Mouse (Mus musculus) megakaryocyte, embryonic 14.5 days (primary cell): ENCODE data around the gene Ptpn3. TPM values are rescaled to one million over a fixed set of nuclear protein-coding genes. Genes with fewer than 3 reads are reported as not detected.

Source experiments
- H3K27me3 ChIP-seq: replicated peaks from 2 replicates; pipeline ENCODE3; 2012; ENCODE audit warnings: inconsistent platforms
- H3K36me3 ChIP-seq: replicated peaks from 2 replicates; pipeline ENCODE3; 2012; ENCODE audit warnings: low read length, inconsistent platforms, mixed read lengths
- H3K4me1 ChIP-seq: 2 replicates; pipeline ENCODE4 v1.6.1; 2012; ENCODE audit warnings: inconsistent platforms
- H3K4me3 ChIP-seq: replicated peaks from 2 replicates; pipeline ENCODE3; 2012; ENCODE audit warnings: moderate library complexity, mild to moderate bottlenecking, inconsistent platforms
- H3K9me3 ChIP-seq: 2 replicates; pipeline ENCODE4 v1.6.1; 2012; ENCODE audit warnings: inconsistent platforms
- FLI1 ChIP-seq: IDR thresholded peaks from 2 replicates; pipeline ENCODE4 v1.6.1; 2012; ENCODE audit warnings: low read length, inconsistent platforms, mixed read lengths
- GATA1 ChIP-seq: IDR thresholded peaks from 3 replicates; pipeline ENCODE4 v1.6.1; 2012; ENCODE audit warnings: mixed read lengths, low read length, inconsistent platforms, borderline replicate concordance
- polyA plus RNA-seq: library from polyadenylated mRNA; stranded (reverse); fragments of >175 nt; gene quantifications from 2 replicates; pipeline ENCODE4 v1.2.3, GENCODE M21; 2012; ENCODE audit warnings: low replicate concordance; ENCODE audit not compliant: insufficient read depth

Ptpn3 gene
- polyA plus RNA-seq, 1 experiment: 0.07 TPM

- H3K4me1 ChIP-seq: peaks cover 57% of the 10 kb centered on the region
- H3K36me3 ChIP-seq: no peaks in the 10 kb centered on the region
- H3K9me3 ChIP-seq: no peaks in the 10 kb centered on the region
- peak overlapping the region; percentile 96 for H3K4me3 ChIP-seq
- H3K27me3 ChIP-seq: peaks cover 19% of the 10 kb centered on the region
- no peak for TF ChIP-seq FLI1
- TF ChIP-seq GATA1: no peak
Measured at GRCm38 (mm10) chr4:57299308-57299700, 2.3 kb downstream of the Ptpn3 start.

- no peak overlapping the region for H3K4me3 ChIP-seq
- H3K4me1 ChIP-seq: peaks cover 57% of the 10 kb centered on the region
- H3K9me3 ChIP-seq: no peaks in the 10 kb centered on the region
- no peak for TF ChIP-seq GATA1
- TF ChIP-seq FLI1: no peak
- H3K36me3 ChIP-seq: no peaks in the 10 kb centered on the region
- H3K27me3 ChIP-seq: peaks cover 19% of the 10 kb centered on the region
Measured at GRCm38 (mm10) chr4:57298181-57298580, 3.5 kb downstream of the Ptpn3 start.

GRCm38 (mm10) chr4:57294971-57295656 lies 6.5 kb downstream of the Ptpn3 start:
- peaks cover 1% of the 10 kb centered on the region for H3K36me3 ChIP-seq
- TF ChIP-seq GATA1 (no peak), FLI1 (no peak)
- H3K27me3 ChIP-seq: peaks cover 14% of the 10 kb centered on the region
- H3K9me3 ChIP-seq: no peaks in the 10 kb centered on the region
- peaks cover 43% of the 10 kb centered on the region for H3K4me1 ChIP-seq
- H3K4me3 ChIP-seq: peak overlapping the region; percentile 86

GRCm38 (mm10) chr4:57292670-57293069 lies 9.0 kb downstream of the Ptpn3 start:
- Histone ChIP-seq H3K36me3 (peaks cover 6% of the 10 kb centered on the region), H3K27me3 (peaks cover 4% of the 10 kb centered on the region), H3K4me3 (no peak overlapping the region), H3K9me3 (no peaks in the 10 kb centered on the region; the same call in 1 of the 2 replicates), H3K4me1 (peaks cover 46% of the 10 kb centered on the region)
- no peak for TF ChIP-seq FLI1
- TF ChIP-seq GATA1: no peak

GRCm38 (mm10) chr4:57290049-57290448 lies 11.6 kb downstream of the Ptpn3 start:
- no peak for TF ChIP-seq FLI1
- TF ChIP-seq GATA1: no peak
- H3K9me3 ChIP-seq: peaks cover 3% of the 10 kb centered on the region; the same call in 1 of the 2 replicates
- H3K27me3 ChIP-seq: no peaks in the 10 kb centered on the region

GRCm38 (mm10) chr4:57287808-57288207 lies 13.8 kb downstream of the Ptpn3 start:
- TF ChIP-seq GATA1 (no peak), FLI1 (no peak)
- peaks cover 36% of the 10 kb centered on the region for H3K4me1 ChIP-seq
- no peaks in the 10 kb centered on the region for H3K27me3 ChIP-seq
- peaks cover 3% of the 10 kb centered on the region; the same call in 1 of the 2 replicates for H3K9me3 ChIP-seq
- H3K36me3 ChIP-seq: peaks cover 10% of the 10 kb centered on the region
- no peak overlapping the region for H3K4me3 ChIP-seq

More at GRCm38 (mm10) chr4:57290049-57290448, 11.6 kb downstream of the Ptpn3 start:
- Histone ChIP-seq H3K4me1 (peaks cover 34% of the 10 kb centered on the region), H3K36me3 (peaks cover 10% of the 10 kb centered on the region), H3K4me3 (no peak overlapping the region)

- Histone ChIP-seq H3K27me3 (no peaks in the 10 kb centered on the region), H3K4me1 (peaks cover 46% of the 10 kb centered on the region), H3K36me3 (peaks cover 10% of the 10 kb centered on the region), H3K4me3 (no peak overlapping the region), H3K9me3 (peaks cover 3% of the 10 kb centered on the region; the same call in 1 of the 2 replicates)
- TF ChIP-seq GATA1: no peak
Measured at GRCm38 (mm10) chr4:57285251-57285650, 16.4 kb downstream of the Ptpn3 start.

GRCm38 (mm10) chr4:57283189-57283588 lies 18.4 kb downstream of the Ptpn3 start:
- Histone ChIP-seq H3K4me1 (peaks cover 54% of the 10 kb centered on the region), H3K36me3 (peaks cover 6% of the 10 kb centered on the region), H3K27me3 (no peaks in the 10 kb centered on the region), H3K4me3 (no peak overlapping the region), H3K9me3 (0 out of 2 replicates have a peak, but pooled peaks cover 3% of the 10 kb centered on the region)
- TF ChIP-seq FLI1 (no peak), GATA1 (no peak)

- Histone ChIP-seq H3K27me3 (no peaks in the 10 kb centered on the region), H3K4me1 (peaks cover 51% of the 10 kb centered on the region), H3K4me3 (no peak overlapping the region), H3K9me3 (0 out of 2 replicates have a peak, but pooled peaks cover 3% of the 10 kb centered on the region), H3K36me3 (peaks cover 4% of the 10 kb centered on the region)
- TF ChIP-seq FLI1 (no peak), GATA1 (no peak)
Measured at GRCm38 (mm10) chr4:57282630-57283029, 19.0 kb downstream of the Ptpn3 start.

- Histone ChIP-seq H3K9me3 (0 out of 2 replicates have a peak, but pooled peaks cover under 1% of the 10 kb centered on the region), H3K36me3 (peaks cover under 1% of the 10 kb centered on the region), H3K4me3 (no peak overlapping the region), H3K4me1 (peaks cover 49% of the 10 kb centered on the region), H3K27me3 (no peaks in the 10 kb centered on the region)
- TF ChIP-seq FLI1 (no peak), GATA1 (no peak)
Measured at GRCm38 (mm10) chr4:57282179-57282578, 19.5 kb downstream of the Ptpn3 start.

- Histone ChIP-seq H3K4me3 (no peak overlapping the region), H3K4me1 (peaks cover 47% of the 10 kb centered on the region), H3K36me3 (no peaks in the 10 kb centered on the region), H3K27me3 (no peaks in the 10 kb centered on the region), H3K9me3 (no peaks in the 10 kb centered on the region)
- no peak for TF ChIP-seq GATA1
- TF ChIP-seq FLI1: no peak
Measured at GRCm38 (mm10) chr4:57280888-57281287, 20.7 kb downstream of the Ptpn3 start.
